8 mouse cellular contexts compared by ENCODE assay signal in the genomic region with DNA sequence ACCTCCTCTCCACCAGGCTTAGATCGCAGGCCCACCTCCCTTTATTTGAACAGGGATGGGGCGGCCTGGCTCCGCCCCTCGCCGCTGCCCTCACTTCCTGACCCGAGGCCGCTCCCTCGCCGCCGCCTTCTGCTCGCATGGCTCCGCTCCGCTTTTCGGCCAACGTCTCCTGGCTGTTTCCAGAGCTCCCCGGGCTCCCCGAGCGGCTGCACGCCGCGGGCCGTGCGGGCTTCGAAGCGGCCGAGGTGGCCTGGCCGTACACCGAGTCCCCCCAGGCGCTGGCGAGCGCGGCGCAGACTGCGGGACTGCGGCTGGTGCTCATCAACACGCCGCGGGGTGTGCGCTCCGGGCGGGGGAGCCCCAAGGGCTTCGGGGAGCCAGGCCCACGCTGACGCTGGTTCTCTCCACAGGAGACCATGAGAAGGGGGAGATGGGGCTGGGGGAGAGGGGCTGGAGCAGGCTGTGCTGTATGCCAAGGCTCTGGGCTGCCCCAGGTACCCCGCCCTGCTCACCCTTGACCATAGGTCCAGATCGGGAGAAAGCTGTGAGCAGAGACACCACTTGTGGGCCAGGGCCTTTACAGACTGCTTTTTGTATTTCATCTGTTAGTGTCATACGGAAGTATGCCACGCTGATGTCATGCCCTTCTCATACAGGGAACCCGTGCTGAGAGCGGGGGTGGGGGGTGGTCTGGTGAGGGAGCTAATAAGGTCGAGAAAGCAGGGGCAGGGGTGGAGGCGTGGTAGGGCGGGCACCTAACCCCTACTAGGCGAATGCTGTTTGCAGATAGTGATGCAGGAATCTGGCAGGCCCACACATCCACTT. TPM values are rescaled to one million over a fixed set of nuclear protein-coding genes. Genes with fewer than 3 reads are reported as not detected.
DNase-seq lines count a peak whose midpoint lies in the region; ATAC-seq lines count a peak whose summit lies in the region.

No protein-coding gene starts in this region.

- peak overlapping the region; percentile 77 for H3K27ac ChIP-seq in hindbrain, embryonic 11.5 days (ENCODE audit: low read depth, low read length)

- H3K36me3 ChIP-seq in hindbrain, embryonic 11.5 days (ENCODE audit: control insufficient read depth, insufficient read depth, low read length) = peaks cover 10% of the 10 kb centered on the region; the same call in 1 of the 2 replicates

- ATAC-seq in frontal cortex, adult (ENCODE audit: low TSS enrichment) = peak; percentile 56
- peak; percentile 82 for ATAC-seq in hindbrain, embryonic 11.5 days (ENCODE audit: low FRiP score)

- peak overlapping the region; percentile 83 for H3K9ac ChIP-seq in hindbrain, embryonic 11.5 days (ENCODE audit: low read depth, low read length)

- H3K4me3 ChIP-seq in hindbrain, embryonic 11.5 days (ENCODE audit: low read depth, low read length) = peak overlapping the region; percentile 50

- no peaks in the 10 kb centered on the region for H3K9me3 ChIP-seq in hindbrain, embryonic 11.5 days (ENCODE audit: control insufficient read depth, low read length)

- H3K4me1 ChIP-seq in hindbrain, embryonic 11.5 days (replicated peaks; ENCODE audit: control insufficient read depth, insufficient read depth, low read length) = peaks cover 4% of the 10 kb centered on the region

- peak overlapping the region; percentile 78 for H3K4me2 ChIP-seq in hindbrain, embryonic 11.5 days (replicated peaks; ENCODE audit: low read depth, low read length)

- WGBS in hindbrain, embryonic 11.5 days = under 1% methylated on average over 47 of the region's 54 CpGs

- peak; percentile 69 for DNase-seq in R1 (ENCODE audit: low read depth, low spot score)
- peak; percentile 84 for DNase-seq in cerebellum, adult 9-11 months
- DNase-seq in hindbrain, embryonic 11.5 days (ENCODE audit: low spot score) = peak; percentile 84
- DNase-seq in layer of hippocampus, postnatal 36 days = peak; percentile 39 to 60
- DNase-seq in lung, postnatal 25 days (ENCODE audit: low spot score) = peak; percentile 57
- DNase-seq in ovary, postnatal 36 days (ENCODE audit: low spot score) = peak; percentile 83
- peak; percentile 80 for DNase-seq in thymus, postnatal 25 days

- H3K27me3 ChIP-seq in hindbrain, embryonic 11.5 days (ENCODE audit: control insufficient read depth, insufficient read depth, low read length) = no peaks in the 10 kb centered on the region

RNA-seq across cellular contexts. Expression of gene Szt2, which starts 49.0 kb away (rescaled TPM):
- polyA plus RNA-seq in hindbrain, embryonic 11.5 days (2014; fragmentation: Nextera tagmentation; extraction: Ambion mirVana) = 9.3 and 12.9 TPM in 2 replicates
- 10 to 100 TPM; 35.7 to 40.8 TPM for total RNA-seq in layer of hippocampus, postnatal 36 days (2021)

RNA-seq across cellular contexts. Expression of gene Med8, which starts 49.0 kb away (rescaled TPM):
- polyA plus RNA-seq in hindbrain, embryonic 11.5 days (2014; fragmentation: Nextera tagmentation; extraction: Ambion mirVana) = 154 and 158 TPM in 2 replicates
- 10 to 100 TPM; 54.6 to 61.5 TPM for total RNA-seq in layer of hippocampus, postnatal 36 days (2021)

Comparison
In these comparisons a context has a peak if more than half of its experiments do, and no peak if none do; other contexts are left out.
1. Peak in every context shown above with its lines: DNase-seq, ATAC-seq, H3K4me3 ChIP-seq and H3K27ac ChIP-seq.